Mouse (Mus musculus) lung, postnatal 25 days (tissue): ENCODE data around the gene Pafah1b1.

Experiments used
- DNase-seq: peaks from one replicate; pipeline ENCODE4 v3.0.0; 2022; ENCODE audit warnings: low spot score

The Pafah1b1 gene

DNA sequence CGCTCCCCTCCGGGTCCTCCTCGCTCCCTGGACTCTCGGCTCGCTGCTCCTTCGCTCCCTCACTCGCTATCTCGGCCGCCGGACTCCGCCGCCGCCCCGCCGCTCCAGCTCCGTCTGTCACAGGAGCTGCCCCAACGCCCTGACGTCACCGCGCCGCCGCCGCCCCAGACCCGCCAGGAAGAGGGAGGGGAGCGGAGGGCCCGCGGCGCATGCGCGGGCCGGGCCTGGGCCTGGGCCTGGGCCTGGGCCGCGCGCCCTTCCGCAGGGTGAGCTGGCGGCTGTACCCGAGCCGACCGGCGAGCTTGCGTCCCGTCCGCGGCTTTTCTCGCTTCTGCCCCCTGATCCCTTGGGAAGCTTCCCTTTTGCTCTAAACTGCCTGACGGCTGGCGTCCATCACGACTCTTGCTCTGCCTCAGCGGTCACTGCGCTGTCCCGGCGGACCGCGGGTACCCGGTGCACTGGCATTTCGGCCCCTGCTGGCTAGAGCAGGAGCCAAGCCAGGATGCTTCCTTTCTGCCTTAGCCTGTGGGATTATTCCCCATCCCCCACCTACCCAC, at the start of gene Pafah1b1:
Pafah1b1 (minus strand) TSS at position 436 of the 557 bp plus-strand sequence.
- peak; percentile 96 for DNase-seq

DNA sequence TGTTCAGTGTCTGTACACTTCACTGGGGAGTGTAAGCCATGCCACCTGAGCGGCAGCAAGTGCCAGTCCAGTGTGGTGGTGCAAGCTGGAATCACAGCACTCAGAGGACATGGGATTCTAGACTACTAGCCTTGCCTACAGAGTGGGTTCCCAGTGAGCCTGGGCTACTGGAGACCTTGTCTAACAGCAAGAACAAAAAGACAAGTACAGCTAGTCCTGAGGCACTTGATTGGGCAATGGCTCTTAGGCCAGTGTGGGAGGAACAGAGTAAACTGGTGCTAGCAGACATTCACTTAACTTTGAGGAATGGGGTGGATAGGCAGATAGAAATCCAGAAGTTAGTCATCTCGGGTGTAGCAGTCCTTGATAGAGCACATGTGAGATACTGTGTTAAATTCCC, 47.9 kb upstream of the Pafah1b1 start:
- no peak for DNase-seq

DNA sequence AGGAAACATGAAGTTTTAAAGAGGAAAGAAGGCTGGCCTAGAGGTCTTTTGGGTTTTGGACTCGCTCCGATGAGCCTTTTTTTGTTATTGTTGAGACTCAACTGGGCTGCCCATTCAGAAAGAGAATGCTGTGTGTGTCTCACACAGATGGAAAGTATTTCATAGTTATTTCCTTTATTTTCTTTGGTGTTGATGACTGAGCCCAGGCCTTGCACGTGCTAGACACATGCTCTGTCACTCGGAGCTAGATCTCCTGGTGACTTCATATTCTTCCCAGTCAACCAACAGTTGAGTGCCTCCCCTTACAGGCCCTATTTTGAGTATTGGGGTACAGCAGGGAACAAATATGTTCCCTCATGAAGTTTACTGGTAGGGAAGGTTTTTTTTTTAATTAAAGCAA, 47.2 kb upstream of the Pafah1b1 start:
- no peak for DNase-seq

DNA sequence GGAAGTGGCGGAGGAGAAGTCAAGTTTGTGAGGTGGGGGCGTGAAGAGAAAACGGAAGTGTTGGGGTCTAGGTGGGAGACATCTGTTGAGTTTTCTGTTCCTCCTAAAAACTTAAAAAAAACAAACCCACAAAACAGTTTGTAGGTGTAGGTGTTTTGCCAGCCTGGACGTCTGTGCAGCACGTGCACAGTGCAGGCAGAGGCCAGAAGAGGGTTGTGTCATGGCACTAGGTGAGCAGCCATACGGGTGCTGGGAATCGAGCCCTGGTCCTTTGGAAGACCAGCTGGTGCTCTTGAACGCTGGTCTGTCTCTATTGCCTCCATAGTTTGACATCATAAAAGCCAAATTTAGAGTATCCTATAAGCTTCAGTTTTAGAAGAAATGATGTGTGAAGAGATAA, 46.8 kb upstream of the Pafah1b1 start:
- no peak for DNase-seq

DNA sequence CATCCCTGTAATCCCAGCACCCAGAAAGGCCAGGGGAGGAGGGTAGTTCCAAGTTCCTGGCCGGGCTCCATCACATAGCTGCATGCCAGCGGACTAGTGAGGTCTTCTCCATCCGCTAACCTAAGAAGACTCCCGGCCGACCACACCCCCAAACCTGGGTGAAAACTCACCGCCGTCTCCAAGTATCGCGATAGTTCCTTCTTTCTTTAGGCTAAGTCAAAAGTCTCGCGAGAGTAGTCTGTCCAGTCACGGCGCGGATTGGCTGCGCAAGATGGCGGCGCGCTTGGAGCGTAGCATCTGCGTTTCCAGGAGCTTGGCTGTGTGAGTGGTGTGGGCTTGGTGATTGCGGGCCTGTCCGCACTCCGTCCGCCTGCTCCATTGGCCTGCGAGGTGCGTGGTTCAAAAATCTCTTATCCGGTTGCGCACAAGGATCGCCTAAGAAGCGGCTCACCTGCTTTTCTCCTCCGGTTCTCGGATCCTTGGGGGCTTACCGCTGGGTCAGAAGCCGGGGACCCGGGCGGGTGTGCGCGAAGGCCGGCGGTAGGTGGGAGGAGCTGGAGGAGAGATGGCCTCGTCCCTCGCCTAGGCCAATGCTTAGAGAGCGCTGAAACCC, 46.2 kb upstream of the Pafah1b1 start, which contains the start of gene Mettl16:
Mettl16 (plus strand) TSS at position 236 of the 613 bp plus-strand sequence.
- DNase-seq = peak; percentile 97

DNA sequence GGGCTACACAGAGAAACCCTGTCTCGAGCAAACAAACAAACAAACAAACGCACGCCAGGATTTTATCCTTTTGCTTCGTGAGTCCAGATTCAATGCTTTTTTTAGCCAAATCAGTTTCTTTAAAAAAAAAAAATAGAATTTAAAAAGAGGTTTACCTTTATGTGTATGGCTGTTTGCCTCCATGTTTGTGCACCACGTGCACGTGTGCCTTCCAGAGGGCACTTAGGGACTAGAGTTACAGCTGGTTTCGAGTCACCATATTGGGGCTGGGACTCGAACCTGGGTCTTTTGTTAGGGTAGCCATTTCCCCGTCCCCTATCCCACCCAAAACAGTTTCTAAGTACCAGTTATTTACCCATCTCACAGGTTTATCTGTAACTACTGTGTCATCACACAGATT, 45.6 kb upstream of the Pafah1b1 start:
- DNase-seq = no peak

DNA sequence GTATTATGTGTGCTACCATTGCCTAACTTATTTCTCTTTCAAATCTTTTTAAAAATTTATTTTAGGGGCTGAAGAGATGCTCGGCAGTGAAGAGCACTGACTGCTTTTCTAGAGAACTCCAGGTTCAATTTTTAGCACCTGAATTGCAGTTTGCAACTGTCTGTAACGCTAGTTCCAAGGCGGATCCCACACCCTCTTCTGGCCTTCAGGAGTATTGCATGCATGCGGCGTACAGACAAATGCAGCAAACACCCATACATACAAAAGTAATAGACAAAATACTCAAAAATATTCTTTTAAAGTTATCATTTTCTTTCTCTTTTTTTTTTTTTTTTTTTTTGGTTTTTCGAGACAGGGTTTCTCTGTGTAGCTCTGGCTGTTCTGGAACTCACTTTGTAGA, 43.6 kb upstream of the Pafah1b1 start:
- DNase-seq = peak; percentile 25

DNA sequence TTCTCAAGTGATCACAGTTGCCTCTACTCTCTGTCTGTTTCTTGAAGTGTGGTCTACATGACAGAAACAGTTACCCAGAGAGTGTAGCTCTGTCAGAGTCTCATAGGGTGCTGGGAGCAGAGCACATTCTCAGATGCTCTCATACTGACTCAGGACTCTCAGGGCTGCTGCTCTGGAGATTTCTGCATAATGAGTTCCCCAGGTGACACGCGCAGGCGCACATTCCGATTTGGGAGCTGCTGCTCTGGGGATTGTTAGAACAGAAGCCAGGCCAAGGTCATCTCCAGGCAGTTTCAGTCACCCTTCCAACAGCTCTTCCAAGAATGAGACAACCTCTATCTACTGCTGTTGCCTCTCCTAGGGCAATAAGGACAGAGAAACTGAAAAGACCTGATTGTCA, 43.0 kb upstream of the Pafah1b1 start:
- no peak for DNase-seq

DNA sequence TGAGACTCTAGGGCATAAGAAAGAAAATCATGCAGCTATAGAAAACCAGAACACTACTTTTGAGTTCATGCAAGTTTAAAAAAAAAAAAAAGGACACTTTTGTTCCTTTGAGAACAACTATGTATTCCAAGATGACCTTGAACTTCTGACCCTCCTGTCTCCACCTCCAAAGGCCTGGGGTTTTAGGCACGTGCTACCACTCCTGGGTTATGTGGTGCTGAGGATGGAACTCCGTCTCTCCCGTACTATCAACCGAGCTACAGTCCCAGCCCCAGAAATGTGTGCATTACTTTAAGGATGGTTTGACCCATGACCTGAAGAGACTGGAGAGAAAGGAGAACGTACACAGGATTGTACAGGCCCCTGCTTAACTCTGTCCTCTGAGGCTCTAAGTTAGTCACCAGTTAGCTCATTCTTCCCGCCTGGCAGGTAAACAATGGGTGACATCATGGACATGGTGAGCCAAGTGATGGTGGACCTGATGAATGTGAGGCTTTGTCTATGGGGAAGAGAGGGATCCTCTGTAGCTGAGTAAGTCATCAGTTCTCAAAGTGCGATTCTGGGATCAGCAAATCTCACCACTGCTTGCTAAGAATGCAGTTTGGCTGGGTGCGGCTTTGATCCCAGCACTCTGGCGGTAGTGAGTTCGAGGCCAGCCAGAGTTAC, 39.6 kb upstream of the Pafah1b1 start:
- no peak for DNase-seq

DNA sequence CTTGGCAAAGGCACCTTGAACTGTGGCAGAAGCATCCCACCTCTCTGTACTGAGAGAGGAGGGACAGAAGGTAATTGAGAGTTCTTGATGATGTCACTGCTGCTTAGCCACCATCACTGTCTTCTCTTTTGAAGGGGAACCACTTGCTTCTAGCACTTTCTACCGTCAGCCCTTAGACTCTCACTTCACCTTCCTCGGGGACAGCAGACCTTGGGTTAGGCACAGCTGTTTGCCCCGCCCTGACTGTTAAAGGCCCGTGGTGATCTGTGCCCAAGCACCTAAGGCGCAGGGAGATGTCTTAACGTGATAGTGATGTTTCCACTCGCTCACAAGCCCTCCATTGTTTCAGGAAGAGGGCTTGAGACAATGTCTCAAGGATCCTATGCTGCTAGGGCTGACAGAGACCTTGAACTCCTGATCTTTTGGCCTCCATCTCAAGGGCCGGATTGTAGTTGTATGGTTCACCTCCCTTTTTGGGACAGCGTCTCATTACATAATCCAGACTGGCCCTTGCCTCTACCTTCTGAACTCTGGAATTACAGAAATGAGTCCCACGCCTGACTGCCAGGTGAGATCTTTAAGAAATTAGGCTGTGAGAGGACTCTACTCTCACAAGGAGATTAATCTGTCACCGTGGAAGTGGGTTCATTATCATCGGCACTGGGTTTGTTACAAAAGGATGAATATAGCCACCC, 36.7 kb upstream of the Pafah1b1 start:
- DNase-seq = no peak

DNA sequence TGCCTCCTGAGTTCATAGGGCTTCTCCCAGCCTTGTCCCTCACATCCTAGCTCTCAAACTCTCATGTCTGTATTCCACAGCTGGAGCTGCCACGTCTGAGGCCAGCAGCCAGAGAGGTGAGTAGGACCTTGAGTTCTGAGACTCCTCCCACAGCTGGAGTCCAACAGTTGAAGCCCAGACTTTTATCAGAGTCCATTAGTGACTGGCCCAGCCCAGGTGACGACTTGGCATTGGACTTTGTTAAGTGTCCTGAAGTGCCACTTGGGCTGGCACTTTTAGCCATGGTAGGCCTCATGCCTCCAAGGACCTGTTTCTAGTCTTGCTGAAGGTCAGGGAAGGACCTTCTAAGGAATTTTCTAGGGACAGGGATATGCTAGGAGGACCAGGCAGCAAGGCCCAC, 32.2 kb upstream of the Pafah1b1 start:
- DNase-seq = peak; percentile 86

DNA sequence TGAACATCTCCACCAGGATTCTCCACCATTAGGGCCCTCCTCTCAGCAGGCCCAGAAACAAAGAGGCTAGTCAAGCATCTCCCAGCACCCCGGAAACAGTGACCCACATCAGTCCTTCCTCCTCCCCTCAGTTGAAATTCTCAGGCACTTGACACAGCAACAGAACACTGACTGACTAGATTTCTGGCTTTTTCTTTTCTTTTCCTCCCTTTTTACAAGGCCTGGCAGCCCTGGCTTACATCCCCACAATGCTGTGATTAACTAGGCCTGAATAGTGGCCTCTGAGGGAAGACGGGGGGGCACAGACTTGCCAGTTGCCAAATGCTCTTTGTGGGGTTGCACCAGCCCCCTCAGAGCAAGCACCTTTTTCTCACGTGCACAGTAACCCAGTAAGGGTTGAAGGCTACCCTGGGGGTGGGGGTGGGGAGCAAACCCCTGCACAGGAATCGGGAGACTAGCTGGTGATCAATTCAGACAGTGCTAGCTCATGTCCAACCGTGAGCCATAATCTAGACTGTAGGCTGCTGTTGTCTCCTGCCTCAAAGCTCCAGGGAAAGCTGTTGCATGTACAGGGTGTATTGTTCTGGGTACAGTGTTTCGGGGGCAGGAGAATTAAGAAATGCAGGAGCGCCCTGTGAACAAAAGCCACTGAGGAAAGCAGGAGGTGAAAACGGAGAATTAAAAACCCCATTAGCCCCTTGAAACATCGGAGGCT, 27.0 kb upstream of the Pafah1b1 start:
- DNase-seq = no peak

DNA sequence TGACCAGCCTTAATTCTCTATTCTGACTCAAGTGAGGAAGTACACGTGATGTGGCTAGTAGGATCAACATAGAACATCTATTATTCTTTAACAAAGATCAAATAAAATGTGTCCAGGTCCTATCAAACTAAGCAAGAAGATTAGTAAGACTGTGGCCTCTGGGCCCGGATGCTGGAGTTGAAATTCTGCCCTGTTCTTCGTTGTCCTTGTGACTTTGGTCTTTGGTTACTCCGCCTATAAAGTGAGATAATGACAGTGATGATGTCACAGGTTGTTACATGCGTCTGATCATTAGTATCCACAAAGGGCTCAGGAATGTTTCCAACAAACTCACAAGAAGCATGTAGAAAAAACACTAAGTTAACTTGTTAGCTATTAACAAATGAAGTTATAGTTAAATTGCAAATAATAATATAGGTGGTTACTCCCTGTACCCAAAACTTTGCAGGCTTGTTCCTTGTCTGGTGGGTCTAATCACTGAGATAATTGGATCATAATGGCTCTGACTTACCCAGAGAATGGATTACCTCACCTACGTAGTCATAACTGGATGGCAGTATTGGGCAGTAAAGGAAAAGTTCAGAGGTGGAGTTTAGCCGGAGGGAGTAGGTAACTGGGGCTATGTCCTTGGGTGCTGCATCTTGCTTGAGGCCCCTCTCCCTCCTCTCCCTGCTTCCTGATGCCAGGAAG, 26.3 kb upstream of the Pafah1b1 start:
- no peak for DNase-seq

DNA sequence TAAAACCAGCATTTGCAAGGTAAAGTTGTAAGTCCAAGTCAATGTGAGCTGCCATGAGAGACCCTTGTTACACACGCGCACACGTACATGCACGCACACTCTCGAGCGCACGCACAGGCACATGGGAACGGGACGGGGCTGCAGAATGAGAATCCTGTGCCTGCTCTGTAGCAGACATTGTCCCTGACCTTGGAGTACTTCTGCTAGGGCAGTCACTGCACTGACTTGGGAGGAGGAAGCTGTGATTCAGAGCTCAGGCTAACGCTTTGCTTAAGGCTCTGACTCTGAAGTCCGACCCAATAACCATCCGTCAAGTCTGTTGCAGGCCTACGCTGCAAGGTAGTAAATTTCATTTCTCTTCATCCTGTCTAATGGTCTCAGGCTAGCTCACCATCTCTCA, 24.8 kb upstream of the Pafah1b1 start:
- DNase-seq = no peak

DNA sequence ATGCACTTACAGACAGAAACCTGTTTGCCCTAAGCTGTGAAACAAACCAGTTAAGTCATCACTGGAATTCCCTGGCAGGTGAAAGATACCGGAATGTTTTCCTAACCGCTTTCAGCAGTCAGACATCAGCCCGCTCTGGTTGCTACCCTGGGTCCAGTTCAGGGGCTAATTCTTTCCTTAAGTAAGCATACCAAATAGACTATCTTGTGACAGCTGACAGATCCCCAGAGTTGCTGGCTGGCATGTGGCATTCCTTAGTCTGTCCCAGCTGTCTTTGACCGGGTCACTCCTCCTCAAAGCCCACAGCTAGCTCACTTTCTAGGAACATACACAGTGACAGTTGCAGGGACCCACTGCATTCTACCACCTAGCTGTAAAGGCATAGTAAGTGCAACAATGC, 23.6 kb upstream of the Pafah1b1 start:
- no peak for DNase-seq

DNA sequence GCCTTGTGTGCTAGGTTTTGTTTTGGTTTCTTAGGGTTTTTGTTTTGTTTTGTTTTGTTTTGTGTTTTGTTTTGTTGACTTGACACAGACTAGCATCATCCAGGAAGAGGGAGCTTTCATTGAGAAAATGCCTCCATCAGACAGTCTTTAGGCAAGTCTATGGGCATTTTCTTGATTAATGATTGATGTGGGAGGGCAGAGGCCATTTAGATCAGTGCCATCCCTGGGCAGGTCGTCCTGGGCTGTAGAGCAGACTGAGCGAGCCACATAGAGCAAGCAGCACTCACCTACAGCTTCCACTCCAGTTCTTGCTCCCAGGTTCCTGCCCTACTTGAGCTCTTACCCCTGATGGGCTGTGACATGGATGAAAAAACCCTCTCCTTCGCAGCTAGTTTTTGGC, 13.4 kb upstream of the Pafah1b1 start:
- no peak for DNase-seq

DNA sequence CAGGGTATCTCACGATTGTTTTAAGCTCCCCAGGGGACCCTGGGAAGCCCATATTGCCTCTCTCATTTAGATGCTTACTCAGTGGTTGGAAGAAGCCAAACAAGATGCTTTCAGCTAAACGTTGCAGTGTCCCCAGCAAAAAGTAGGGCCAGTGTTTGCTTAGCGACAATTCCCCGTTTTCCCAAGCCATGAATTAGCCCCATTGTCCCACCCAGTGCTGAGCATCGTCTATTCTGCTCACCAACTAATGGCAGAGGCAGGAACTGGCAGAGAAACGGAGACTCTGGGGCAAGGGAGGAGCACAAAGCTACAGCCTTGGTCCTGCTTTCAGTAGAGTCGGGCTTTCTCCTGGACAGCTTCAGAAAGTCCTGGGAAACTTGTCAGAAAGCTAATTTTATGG, 10.4 kb upstream of the Pafah1b1 start:
- DNase-seq = no peak

DNA sequence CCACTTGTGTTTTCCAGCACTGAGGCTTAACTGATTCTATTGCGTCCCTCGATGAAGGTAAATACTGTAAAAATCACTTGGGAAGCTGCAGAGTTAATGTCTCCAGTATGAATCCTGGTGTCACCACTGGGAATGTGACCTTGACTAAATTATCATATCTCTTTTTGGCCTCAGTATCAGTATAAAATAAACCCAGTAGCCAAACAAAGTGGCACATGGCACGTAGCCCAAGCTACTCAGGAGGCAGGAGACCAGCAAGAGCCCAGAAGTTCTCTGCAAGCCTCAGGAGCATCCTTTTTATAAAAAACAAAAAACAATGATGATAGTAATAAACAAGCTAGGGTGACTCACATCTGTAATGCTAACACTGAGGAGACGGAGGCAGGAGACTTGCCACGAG, 711 bp upstream of the Pafah1b1 start:
- no peak for DNase-seq

DNA sequence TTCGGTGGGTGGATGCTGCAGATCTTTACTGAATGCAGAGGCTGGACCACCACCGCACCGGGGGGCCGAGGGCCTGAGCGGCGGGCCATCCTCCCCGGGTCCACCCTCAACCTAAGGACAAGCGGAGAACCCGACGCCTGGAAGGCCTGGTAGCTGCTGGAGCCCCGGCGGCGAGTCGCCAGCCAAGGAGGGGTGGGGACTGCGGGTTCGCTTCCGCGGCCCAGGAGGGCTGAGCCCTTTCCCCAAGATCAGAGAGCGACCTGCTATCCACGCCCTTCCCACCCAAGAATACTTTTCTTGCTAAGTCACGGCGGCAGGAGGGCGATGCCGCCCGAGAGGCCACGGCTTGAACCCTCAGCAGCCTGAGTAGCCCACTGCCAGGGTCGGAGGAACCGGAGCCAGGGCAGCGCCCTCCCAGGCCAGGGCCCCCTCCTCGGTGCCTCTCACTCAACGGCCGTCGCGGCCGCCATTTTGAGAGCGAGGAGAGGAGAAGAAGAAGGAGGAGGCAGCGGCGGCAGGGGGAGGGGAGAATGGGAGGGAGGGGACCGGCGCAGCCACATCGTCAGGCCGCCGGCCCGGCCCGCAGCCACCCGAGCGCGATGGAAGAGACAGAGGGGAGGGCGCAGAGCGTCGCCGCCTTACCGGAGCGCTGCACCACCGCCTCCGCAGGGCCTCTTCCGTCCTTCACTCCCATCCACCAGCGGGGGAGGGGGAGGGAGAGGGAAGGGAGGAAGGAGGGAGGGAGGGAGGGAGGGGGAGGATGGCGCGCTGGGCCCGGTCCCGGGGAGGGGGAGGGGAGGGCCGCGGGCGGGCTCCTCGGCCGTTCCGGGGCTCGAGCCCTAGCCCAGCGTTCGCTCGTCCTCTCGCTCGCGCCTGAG, 874 bp downstream of the Pafah1b1 start:
- DNase-seq = peak; percentile 75

DNA sequence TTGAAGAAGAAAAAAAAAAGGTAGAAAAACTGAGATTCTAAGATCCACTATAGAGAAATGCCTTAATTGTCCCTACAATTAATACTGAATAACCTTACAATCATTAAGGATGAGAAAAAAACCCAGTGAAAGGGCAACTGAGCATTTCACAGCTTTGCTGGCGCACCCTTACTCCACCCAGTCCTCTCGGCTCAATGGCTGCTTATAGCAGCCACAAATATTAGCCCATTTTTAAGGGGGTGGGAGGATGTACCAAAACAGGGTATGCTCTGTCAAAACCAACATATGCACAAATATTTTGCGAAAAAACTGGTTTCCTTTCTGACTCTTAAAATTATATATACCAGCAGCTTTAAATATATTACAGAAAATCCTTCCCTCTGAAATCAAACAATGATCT, 2.5 kb downstream of the Pafah1b1 start:
- DNase-seq = no peak

DNA sequence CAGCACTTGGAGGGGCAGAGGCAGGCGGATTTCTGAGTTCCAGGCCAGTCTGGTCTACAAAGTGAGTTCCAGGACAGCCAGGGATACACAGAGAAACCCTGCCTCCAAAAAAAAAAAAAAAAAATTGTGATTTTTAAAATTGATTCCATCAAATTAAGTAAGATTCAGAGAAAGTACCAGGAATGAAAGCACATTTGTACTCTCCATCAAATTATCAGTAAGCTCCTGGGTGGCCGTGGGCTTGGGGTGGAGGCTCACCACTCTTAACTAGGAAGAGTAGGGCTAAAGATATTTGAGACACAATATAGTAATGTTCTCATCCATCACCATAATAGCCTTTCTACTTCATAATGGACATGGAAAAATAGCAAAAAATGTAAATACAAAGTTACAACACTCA, 3.3 kb downstream of the Pafah1b1 start:
- no peak for DNase-seq
